Mouse (Mus musculus) kidney, adult 2 months (tissue): Measurements from ENCODE around the gene Ccdc162.

ENCODE experiments used
- CTCF ChIP-seq: fragments of 200-500 bp; conservative IDR thresholded peaks from 2 replicates; pipeline ENCODE4 v1.5.1; 2011; ENCODE audit warnings: low read depth, mild to moderate bottlenecking, control low read depth, low read length, moderate library complexity, mixed read lengths; ENCODE audit not compliant: insufficient read depth, insufficient read length
- POLR2A ChIP-seq: fragments of 200-500 bp; IDR thresholded peaks from one replicate; pipeline ENCODE4 v1.6.1; 2011; ENCODE audit warnings: low read depth, low read length, control low read depth

- TF ChIP-seq CTCF (no peak), POLR2A (no peak)
Measured at GRCm38 (mm10) chr10:41552847-41553589, 163.4 kb downstream of the Ccdc162 start.
